Mouse (Mus musculus): Measurements from ENCODE around the gene Terb1. TPM values are rescaled to one million over a fixed set of nuclear protein-coding genes. Genes with fewer than 3 reads are reported as not detected.

Gene Terb1
- polyA plus RNA-seq, 1 experiment: not detected

GRCm38 (mm10) chr8:104433191-104433842, 76.4 kb downstream of the Terb1 start:
- H3K4me1 ChIP-seq (ENCODE audit: control insufficient read depth, insufficient read depth, low read length): peaks cover 19% of the 10 kb centered on the region
- no peak for TF ChIP-seq POLR2A (IDR thresholded peaks at IDR 0.05; ENCODE audit: insufficient read depth, low read depth, low read length)
- no peak for TF ChIP-seq CTCF (IDR thresholded peaks at IDR 0.05; ENCODE audit: insufficient read depth, low read depth, low read length)
- H3K27ac ChIP-seq (ENCODE audit: insufficient read depth, low read depth, low read length): no peak overlapping the region
- H3K4me3 ChIP-seq (ENCODE audit: insufficient read depth, low read depth, low read length): no peak overlapping the region
- WGBS: 91% methylated on average over 5 of the region's 5 CpGs

GRCm38 (mm10) chr8:104432656-104433055, 77.1 kb downstream of the Terb1 start:
- WGBS: 94% methylated on average over 6 of the region's 6 CpGs

GRCm38 (mm10) chr8:104430230-104430629, 79.5 kb downstream of the Terb1 start:
- Histone ChIP-seq H3K4me3 (ENCODE audit: insufficient read depth, low read depth, low read length) (no peak overlapping the region), H3K4me1 (ENCODE audit: control insufficient read depth, insufficient read depth, low read length) (peaks cover 10% of the 10 kb centered on the region), H3K27ac (ENCODE audit: insufficient read depth, low read depth, low read length) (no peak overlapping the region)
- WGBS: 71% methylated on average over 7 of the region's 7 CpGs
- TF ChIP-seq CTCF (IDR thresholded peaks at IDR 0.05; ENCODE audit: insufficient read depth, low read depth, low read length): no peak
- TF ChIP-seq POLR2A (IDR thresholded peaks at IDR 0.05; ENCODE audit: insufficient read depth, low read depth, low read length): no peak

More at GRCm38 (mm10) chr8:104432656-104433055, 77.1 kb downstream of the Terb1 start:
- Histone ChIP-seq H3K4me1 (ENCODE audit: control insufficient read depth, insufficient read depth, low read length) (peaks cover 19% of the 10 kb centered on the region), H3K27ac (ENCODE audit: insufficient read depth, low read depth, low read length) (no peak overlapping the region), H3K4me3 (ENCODE audit: insufficient read depth, low read depth, low read length) (no peak overlapping the region)
- no peak for TF ChIP-seq POLR2A (IDR thresholded peaks at IDR 0.05; ENCODE audit: insufficient read depth, low read depth, low read length)
- TF ChIP-seq CTCF (IDR thresholded peaks at IDR 0.05; ENCODE audit: insufficient read depth, low read depth, low read length): no peak

DNA sequence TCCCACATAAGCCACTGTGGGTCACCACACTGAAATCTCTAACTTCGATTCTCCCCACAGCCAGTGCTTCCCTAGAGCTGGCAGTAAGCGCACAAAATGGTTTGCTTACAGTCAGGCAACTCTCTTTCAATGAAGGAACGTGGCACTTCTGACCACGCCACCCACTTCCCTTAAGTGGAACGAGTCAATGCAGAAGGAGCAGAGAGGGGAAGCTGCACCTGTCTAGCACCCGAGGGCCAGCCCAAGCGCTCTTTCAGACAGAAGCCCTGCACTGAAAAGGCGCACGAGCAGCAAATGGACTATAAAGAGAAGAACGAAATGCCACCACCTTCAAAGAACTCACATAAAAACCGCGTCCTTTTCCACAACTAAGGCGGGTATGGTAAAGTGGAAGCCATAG, 82.0 kb downstream of the Terb1 start:
- no peak for TF ChIP-seq POLR2A (IDR thresholded peaks at IDR 0.05; ENCODE audit: insufficient read depth, low read depth, low read length)
- no peak for TF ChIP-seq CTCF (IDR thresholded peaks at IDR 0.05; ENCODE audit: insufficient read depth, low read depth, low read length)
- H3K4me3 ChIP-seq (ENCODE audit: insufficient read depth, low read depth, low read length): no peak overlapping the region
- no peak overlapping the region for H3K27ac ChIP-seq (ENCODE audit: insufficient read depth, low read depth, low read length)
- WGBS: 80% methylated on average over 13 of the region's 13 CpGs
- H3K4me1 ChIP-seq (ENCODE audit: control insufficient read depth, insufficient read depth, low read length): no peaks in the 10 kb centered on the region

GRCm38 (mm10) chr8:104422313-104422712, 87.4 kb downstream of the Terb1 start:
- H3K27ac ChIP-seq (ENCODE audit: insufficient read depth, low read depth, low read length): no peak overlapping the region
- H3K4me3 ChIP-seq (ENCODE audit: insufficient read depth, low read depth, low read length): no peak overlapping the region
- TF ChIP-seq POLR2A (IDR thresholded peaks at IDR 0.05; ENCODE audit: insufficient read depth, low read depth, low read length) (no peak), CTCF (IDR thresholded peaks at IDR 0.05; ENCODE audit: insufficient read depth, low read depth, low read length) (no peak)
- no peaks in the 10 kb centered on the region for H3K4me1 ChIP-seq (ENCODE audit: control insufficient read depth, insufficient read depth, low read length)
- WGBS: 85% methylated on average over 6 of the region's 6 CpGs

DNA sequence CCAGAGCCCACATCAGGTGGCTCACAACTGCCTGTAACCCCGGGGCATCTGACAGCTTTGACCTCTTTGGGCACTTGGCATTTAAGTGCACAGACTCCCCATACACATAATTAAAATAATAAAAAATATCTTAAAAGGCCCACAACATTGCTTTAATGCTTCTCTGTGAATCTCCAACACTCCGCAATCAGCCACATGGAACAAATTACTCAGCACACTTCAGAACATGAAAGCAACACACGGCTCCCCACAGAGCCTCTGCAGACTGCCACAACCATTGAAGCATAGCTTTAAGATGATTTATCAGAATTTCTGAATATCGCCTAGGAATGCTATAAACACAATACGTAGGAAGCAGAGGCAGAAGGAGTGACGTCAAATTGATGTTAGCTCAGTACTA, 93.7 kb downstream of the Terb1 start:
- TF ChIP-seq CTCF (IDR thresholded peaks at IDR 0.05; ENCODE audit: insufficient read depth, low read depth, low read length) (no peak), POLR2A (IDR thresholded peaks at IDR 0.05; ENCODE audit: insufficient read depth, low read depth, low read length) (no peak)
- Histone ChIP-seq H3K4me3 (ENCODE audit: insufficient read depth, low read depth, low read length) (no peak overlapping the region), H3K4me1 (ENCODE audit: control insufficient read depth, insufficient read depth, low read length) (peaks cover 19% of the 10 kb centered on the region), H3K27ac (ENCODE audit: insufficient read depth, low read depth, low read length) (no peak overlapping the region)
- 83% methylated on average over 6 of the region's 6 CpGs for WGBS

- Histone ChIP-seq H3K4me3 (ENCODE audit: insufficient read depth, low read depth, low read length) (no peak overlapping the region), H3K27ac (ENCODE audit: insufficient read depth, low read depth, low read length) (no peak overlapping the region), H3K4me1 (ENCODE audit: control insufficient read depth, insufficient read depth, low read length) (peaks cover 22% of the 10 kb centered on the region)
- TF ChIP-seq POLR2A (IDR thresholded peaks at IDR 0.05; ENCODE audit: insufficient read depth, low read depth, low read length) (no peak), CTCF (IDR thresholded peaks at IDR 0.05; ENCODE audit: insufficient read depth, low read depth, low read length) (no peak)
- 49% methylated on average over 3 of the region's 3 CpGs for WGBS
These were observed 95.5 kb downstream of the Terb1 start for GRCm38 (mm10) chr8:104414204-104414603.

DNA sequence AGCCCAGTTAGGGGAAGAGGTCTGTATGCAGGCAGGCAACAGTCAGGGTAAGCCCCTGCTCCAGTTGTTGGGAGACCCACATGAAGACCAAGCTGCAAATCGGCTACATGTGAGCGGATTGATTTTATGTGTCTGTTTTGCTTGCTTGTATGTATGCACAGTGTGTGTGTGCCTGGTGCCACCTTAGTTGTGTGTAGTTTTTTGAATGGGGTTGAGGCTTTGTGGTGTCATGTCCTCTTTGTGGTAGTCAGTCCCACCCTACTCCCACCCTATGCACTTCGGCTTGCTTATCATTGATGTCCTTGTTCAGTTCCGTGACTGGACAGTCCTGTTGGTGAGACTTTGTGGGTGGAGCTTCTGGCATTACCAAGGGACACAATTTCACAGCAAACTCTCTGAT, 95.9 kb downstream of the Terb1 start:
- TF ChIP-seq CTCF (IDR thresholded peaks at IDR 0.05; ENCODE audit: insufficient read depth, low read depth, low read length): no peak
- no peak for TF ChIP-seq POLR2A (IDR thresholded peaks at IDR 0.05; ENCODE audit: insufficient read depth, low read depth, low read length)
- Histone ChIP-seq H3K27ac (ENCODE audit: insufficient read depth, low read depth, low read length) (no peak overlapping the region), H3K4me3 (ENCODE audit: insufficient read depth, low read depth, low read length) (no peak overlapping the region), H3K4me1 (ENCODE audit: control insufficient read depth, insufficient read depth, low read length) (peaks cover 22% of the 10 kb centered on the region)
- WGBS: 81% methylated on average over 4 of the region's 4 CpGs

GRCm38 (mm10) chr8:104412805-104413532, 96.7 kb downstream of the Terb1 start:
- H3K4me3 ChIP-seq (ENCODE audit: insufficient read depth, low read depth, low read length): no peak overlapping the region
- TF ChIP-seq POLR2A (IDR thresholded peaks at IDR 0.05; ENCODE audit: insufficient read depth, low read depth, low read length) (no peak), CTCF (IDR thresholded peaks at IDR 0.05; ENCODE audit: insufficient read depth, low read depth, low read length) (no peak)
- peaks cover 22% of the 10 kb centered on the region for H3K4me1 ChIP-seq (ENCODE audit: control insufficient read depth, insufficient read depth, low read length)
- 37% methylated on average over 7 of the region's 7 CpGs for WGBS
- no peak overlapping the region for H3K27ac ChIP-seq (ENCODE audit: insufficient read depth, low read depth, low read length)

Measured in olfactory bulb, adult 2 months (tissue).